Mouse (Mus musculus) neural tube, embryonic 11.5 days (tissue): Measurements from ENCODE around the gene Itga2. TPM values are rescaled to one million over a fixed set of nuclear protein-coding genes. Genes with fewer than 3 reads are reported as not detected.

Experiments
- ATAC-seq: fragments of 200-750 bp; cut with Nextera tagmentation; 2 replicates; pipeline ENCODE4 v1.8.0; 2017; ENCODE audit warnings: moderate number of reproducible peaks, mild to moderate bottlenecking, moderate TSS enrichment, moderate library complexity; ENCODE audit not compliant: insufficient read depth, low FRiP score, low TSS enrichment
- DNase-seq: peaks from one replicate; pipeline ENCODE4 v3.0.0-alpha.2; 2015; ENCODE audit warnings: low spot score
- H3K27ac ChIP-seq: fragments of 300-500 bp; sonication (generic); 2 replicates; pipeline ENCODE4 v1.5.1; 2014; ENCODE audit warnings: low read depth, mild to moderate bottlenecking, low read length
- H3K27me3 ChIP-seq: fragments of 300-500 bp; sonication (generic); 2 replicates; pipeline ENCODE4 v1.6.1; 2014; ENCODE audit warnings: mild to moderate bottlenecking, low read length, mixed read lengths; ENCODE audit not compliant: control insufficient read depth, insufficient read depth
- H3K36me3 ChIP-seq: fragments of 300-500 bp; sonication (generic); 2 replicates; pipeline ENCODE4 v1.6.1; 2014; ENCODE audit warnings: mild to moderate bottlenecking, low read length, moderate library complexity, mixed read lengths; ENCODE audit not compliant: control insufficient read depth, insufficient read depth
- H3K4me1 ChIP-seq: fragments of 300-500 bp; sonication (generic); 2 replicates; pipeline ENCODE4 v1.6.1; 2014; ENCODE audit warnings: low read length, mixed read lengths; ENCODE audit not compliant: control insufficient read depth, insufficient read depth
- H3K4me2 ChIP-seq: fragments of 300-500 bp; sonication (generic); 2 replicates; pipeline ENCODE4 v1.6.1; 2014; ENCODE audit warnings: low read depth, mild to moderate bottlenecking, moderate library complexity
- H3K4me3 ChIP-seq: fragments of 300-500 bp; sonication (generic); 2 replicates; pipeline ENCODE4 v1.5.1; 2014; ENCODE audit warnings: low read depth, low read length
- H3K9ac ChIP-seq: fragments of 300-500 bp; sonication (generic); 2 replicates; pipeline ENCODE4 v1.6.1; 2014; ENCODE audit warnings: mild to moderate bottlenecking, low read length
- H3K9me3 ChIP-seq: fragments of 300-500 bp; sonication (generic); 2 replicates; pipeline ENCODE4 v1.6.1; 2016; ENCODE audit warnings: low read length; ENCODE audit not compliant: control insufficient read depth
- WGBS: fragments of 180-500 bp; shearing (Covaris S2); extraction: QIAGEN DNeasy Blood & Tissue Kit; methylation state at CpG from one replicate; pipeline ENCODE4 v1.1.7; 2014; 5-methylcytosine and 5-hydroxymethylcytosine counted together
- polyA plus RNA-seq: library from polyadenylated mRNA; unstranded; fragments of >200 nt; fragmentation: Nextera tagmentation; extraction: Ambion mirVana; gene quantifications from 2 replicates; pipeline ENCODE4 v1.2.1, GENCODE M21; 2014

Gene Itga2
- polyA plus RNA-seq, 1 experiment from 2014 or later: 0.92 TPM

GRCm38 (mm10) chr13:114791511-114791910 is 140.4 kb downstream of the Itga2 start:
- no peak overlapping the region for H3K4me2 ChIP-seq
- no peaks in the 10 kb centered on the region for H3K27me3 ChIP-seq
- H3K4me3 ChIP-seq: no peak overlapping the region
- WGBS: 88% methylated on average over 1 of the region's 1 CpGs
- no peaks in the 10 kb centered on the region for H3K36me3 ChIP-seq
- H3K27ac ChIP-seq: no peak overlapping the region
- H3K4me1 ChIP-seq: no peaks in the 10 kb centered on the region
- ATAC-seq: no peak
- DNase-seq: no peak
- no peaks in the 10 kb centered on the region for H3K9me3 ChIP-seq
- H3K9ac ChIP-seq: no peak overlapping the region

Other genes with a start within 250 kb of the Itga2 start
- gene Mocs2, start 113.9 kb downstream of the Itga2 start, polyA plus RNA-seq: 85.6 and 87.5 TPM in 2 replicates
- 6.6 and 8.4 TPM in 2 replicates for gene Pelo, start 158.1 kb upstream of the Itga2 start, polyA plus RNA-seq
- 2.6 and 3.7 TPM in 2 replicates for gene Gm49395, start 169.8 kb upstream of the Itga2 start, polyA plus RNA-seq
- gene Itga1, start 169.9 kb upstream of the Itga2 start, polyA plus RNA-seq: 7.8 TPM in 2 replicates